11 mouse cellular contexts compared by ENCODE assay signal in genomic region chr17:66314566-66315285, GRCm38 (mm10).
DNase-seq lines count a peak whose midpoint lies in the region; ATAC-seq lines count a peak whose summit lies in the region.
"Had no signal": no experiment of that assay in that cellular context is flagged by ENCODE, and none has a peak within 500 bp of the region (broad histone marks: within the 10 kb centered on the region; RNA-seq: fewer than 3 reads in every experiment).

No protein-coding gene starts in this region.

- H3K27ac ChIP-seq in heart, embryonic 13.5 days (replicated peaks), result 0 out of 2 replicates have a peak overlapping the region, but pooled peaks have one; percentile 22
- H3K27ac ChIP-seq in midbrain, embryonic 14.5 days (replicated peaks; ENCODE audit: low read depth, low read length), result peak overlapping the region; percentile 45; the same call in 1 of the 2 replicates
- H3K27ac ChIP-seq: macrophage had no signal

- H3K36me3 ChIP-seq in heart, embryonic 13.5 days, result no peaks in the 10 kb centered on the region
- H3K36me3 ChIP-seq in midbrain, embryonic 14.5 days (ENCODE audit: control insufficient read depth, insufficient read depth, low read length), result no peaks in the 10 kb centered on the region

- H3K27me3 ChIP-seq in heart, embryonic 13.5 days (replicated peaks), result no peaks in the 10 kb centered on the region
- no peaks in the 10 kb centered on the region for H3K27me3 ChIP-seq in midbrain, embryonic 14.5 days (ENCODE audit: control insufficient read depth, insufficient read depth, low read length)

- no peaks in the 10 kb centered on the region for H3K9me3 ChIP-seq in heart, embryonic 13.5 days
- H3K9me3 ChIP-seq in midbrain, embryonic 14.5 days (ENCODE audit: control insufficient read depth, low read length), result no peaks in the 10 kb centered on the region

- H3K9ac ChIP-seq in heart, embryonic 13.5 days, result 0 out of 2 replicates have a peak overlapping the region, but pooled peaks have one; percentile 24
- no peak overlapping the region for H3K9ac ChIP-seq in midbrain, embryonic 14.5 days (replicated peaks; ENCODE audit: low read length)

- WGBS in heart, embryonic 13.5 days, result 50% methylated on average over 13 of the region's 13 CpGs
- WGBS in midbrain, embryonic 14.5 days, result 38% methylated on average over 13 of the region's 13 CpGs

- H3K4me2 ChIP-seq in heart, embryonic 13.5 days, result peak overlapping the region; percentile 47
- peak overlapping the region; percentile 25 for H3K4me2 ChIP-seq in midbrain, embryonic 14.5 days (ENCODE audit: low read length)

- no peak overlapping the region for H3K4me3 ChIP-seq in heart, embryonic 13.5 days
- H3K4me3 ChIP-seq in midbrain, embryonic 14.5 days (replicated peaks; ENCODE audit: low read depth, low read length), result no peak overlapping the region

- no peak for DNase-seq in heart, postnatal 14 days
- peak; percentile 44 for DNase-seq in NIH3T3 (ENCODE audit: low read depth)
- peak; percentile 14 for DNase-seq in forelimb bud, embryonic 11.5 days (ENCODE audit: low read depth, low spot score)
- peak; percentile 59 for DNase-seq in midbrain, embryonic 14.5 days
- DNase-seq in testis, postnatal 14 days (ENCODE audit: low spot score), result no peak
- no peak for DNase-seq in urinary bladder, postnatal 14 days (ENCODE audit: low spot score)
- no peak for DNase-seq in gastrocnemius, postnatal 25 days
- DNase-seq: cerebellum, adult 2 months; kidney, adult 2 months had no signal

- H3K4me1 ChIP-seq in heart, embryonic 13.5 days, result peaks cover 15% of the 10 kb centered on the region
- peaks cover 17% of the 10 kb centered on the region for H3K4me1 ChIP-seq in midbrain, embryonic 14.5 days (ENCODE audit: control insufficient read depth, insufficient read depth, low read length)

- no peak for ATAC-seq in heart, embryonic 13.5 days (ENCODE audit: extremely low read depth, insufficient number of reproducible peaks, low FRiP score, low TSS enrichment)
- no peak for ATAC-seq in midbrain, embryonic 14.5 days (ENCODE audit: low FRiP score, low TSS enrichment)

- intact Hi-C loops in heart, postnatal 14 days (cut with DNase I), result no loop called here

Comparison
In these comparisons a context has a peak if more than half of its experiments do, and no peak if none do; other contexts are left out.
1. DNase-seq: peak in NIH3T3 (single experiment), forelimb bud, embryonic 11.5 days (single experiment) and midbrain, embryonic 14.5 days (single experiment); none in heart, postnatal 14 days (0 of 2), testis, postnatal 14 days (single experiment), urinary bladder, postnatal 14 days (single experiment) and gastrocnemius, postnatal 25 days (single experiment).